Mouse (Mus musculus): ENCODE results near the gene Mgea5. TPM values are rescaled to one million over a fixed set of nuclear protein-coding genes. Genes with fewer than 3 reads are reported as not detected.

The Mgea5 gene
- polyA plus RNA-seq, 1 experiment from 2014 or later, result 102 TPM

- 5% methylated on average over 23 of the region's 23 CpGs for WGBS
Measured at GRCm38 (mm10) chr19:45737208-45737845, 46.3 kb downstream of the Mgea5 start.

GRCm38 (mm10) chr19:45736855-45737207 lies 46.8 kb downstream of the Mgea5 start:
- H3K9me3 ChIP-seq, result no peaks in the 10 kb centered on the region
- no peaks in the 10 kb centered on the region for H3K36me3 ChIP-seq
- peaks cover 100% of the 10 kb centered on the region for H3K27me3 ChIP-seq
- H3K4me3 ChIP-seq (replicated peaks), result peak overlapping the region; percentile 28
- peaks cover 34% of the 10 kb centered on the region for H3K4me1 ChIP-seq (replicated peaks)
- H3K9ac ChIP-seq (replicated peaks), result peak overlapping the region; percentile 50
- H3K27ac ChIP-seq, result no peak overlapping the region
- ATAC-seq, result peak; percentile 69
- under 1% methylated on average over 28 of the region's 28 CpGs for WGBS
- H3K4me2 ChIP-seq (replicated peaks), result peak overlapping the region; percentile 52

More at GRCm38 (mm10) chr19:45737208-45737845, 46.3 kb downstream of the Mgea5 start:
- peaks cover 39% of the 10 kb centered on the region for H3K4me1 ChIP-seq (replicated peaks)
- H3K9ac ChIP-seq (replicated peaks), result peak overlapping the region; percentile 50
- no peaks in the 10 kb centered on the region for H3K36me3 ChIP-seq
- no peaks in the 10 kb centered on the region for H3K9me3 ChIP-seq
- peak; percentile 77 for ATAC-seq
- H3K4me2 ChIP-seq (replicated peaks), result peak overlapping the region; percentile 52
- peak overlapping the region; percentile 28 for H3K4me3 ChIP-seq (replicated peaks)
- peaks cover 100% of the 10 kb centered on the region for H3K27me3 ChIP-seq
- no peak overlapping the region for H3K27ac ChIP-seq

- WGBS, result 56% methylated on average over 1 of the region's 1 CpGs
- Histone ChIP-seq H3K4me3 (replicated peaks) (no peak overlapping the region), H3K27me3 (peaks cover 100% of the 10 kb centered on the region), H3K36me3 (no peaks in the 10 kb centered on the region), H3K9me3 (no peaks in the 10 kb centered on the region), H3K9ac (replicated peaks) (no peak overlapping the region), H3K27ac (no peak overlapping the region), H3K4me1 (replicated peaks) (peaks cover 29% of the 10 kb centered on the region), H3K4me2 (replicated peaks) (no peak overlapping the region)
- no peak for ATAC-seq
Measured at GRCm38 (mm10) chr19:45736241-45736640, 47.4 kb downstream of the Mgea5 start.

- Histone ChIP-seq H3K4me3 (replicated peaks) (no peak overlapping the region), H3K9me3 (no peaks in the 10 kb centered on the region), H3K36me3 (no peaks in the 10 kb centered on the region), H3K27me3 (peaks cover 100% of the 10 kb centered on the region), H3K27ac (no peak overlapping the region), H3K4me2 (replicated peaks) (no peak overlapping the region), H3K9ac (replicated peaks) (no peak overlapping the region), H3K4me1 (replicated peaks) (peaks cover 28% of the 10 kb centered on the region)
- WGBS, result 41% methylated on average over 7 of the region's 7 CpGs
- ATAC-seq, result no peak
Measured at GRCm38 (mm10) chr19:45734762-45735161, 48.9 kb downstream of the Mgea5 start.

- no peak overlapping the region for H3K4me3 ChIP-seq (replicated peaks)
- peaks cover 97% of the 10 kb centered on the region for H3K27me3 ChIP-seq
- peaks cover 28% of the 10 kb centered on the region for H3K4me1 ChIP-seq (replicated peaks)
- no peak overlapping the region for H3K9ac ChIP-seq (replicated peaks)
- H3K9me3 ChIP-seq, result no peaks in the 10 kb centered on the region
- H3K4me2 ChIP-seq (replicated peaks), result no peak overlapping the region
- no peaks in the 10 kb centered on the region for H3K36me3 ChIP-seq
- WGBS, result 65% methylated on average over 5 of the region's 5 CpGs
- no peak for ATAC-seq
- H3K27ac ChIP-seq, result no peak overlapping the region
Measured at GRCm38 (mm10) chr19:45734191-45734590, 49.4 kb downstream of the Mgea5 start.

GRCm38 (mm10) chr19:45733564-45733963 lies 50.1 kb downstream of the Mgea5 start:
- Histone ChIP-seq H3K27me3 (peaks cover 97% of the 10 kb centered on the region), H3K9ac (replicated peaks) (no peak overlapping the region), H3K4me2 (replicated peaks) (no peak overlapping the region), H3K27ac (no peak overlapping the region), H3K9me3 (no peaks in the 10 kb centered on the region), H3K36me3 (no peaks in the 10 kb centered on the region), H3K4me3 (replicated peaks) (no peak overlapping the region), H3K4me1 (replicated peaks) (peaks cover 28% of the 10 kb centered on the region)
- ATAC-seq, result no peak
- WGBS, result 17% methylated on average over 10 of the region's 10 CpGs

- Histone ChIP-seq H3K4me1 (replicated peaks) (peaks cover 12% of the 10 kb centered on the region), H3K9ac (replicated peaks) (no peak overlapping the region), H3K4me3 (replicated peaks) (no peak overlapping the region), H3K9me3 (no peaks in the 10 kb centered on the region), H3K27ac (no peak overlapping the region), H3K27me3 (peaks cover 94% of the 10 kb centered on the region), H3K36me3 (no peaks in the 10 kb centered on the region), H3K4me2 (replicated peaks) (no peak overlapping the region)
- ATAC-seq, result no peak
- 90% methylated on average over 7 of the region's 7 CpGs for WGBS
Measured at GRCm38 (mm10) chr19:45731658-45732057, 52.0 kb downstream of the Mgea5 start.

- Histone ChIP-seq H3K9me3 (no peaks in the 10 kb centered on the region), H3K4me1 (replicated peaks) (peaks cover 4% of the 10 kb centered on the region), H3K9ac (replicated peaks) (no peak overlapping the region), H3K36me3 (no peaks in the 10 kb centered on the region), H3K4me2 (replicated peaks) (no peak overlapping the region), H3K27ac (no peak overlapping the region), H3K27me3 (peaks cover 94% of the 10 kb centered on the region), H3K4me3 (replicated peaks) (no peak overlapping the region)
- ATAC-seq, result no peak
- 73% methylated on average over 8 of the region's 8 CpGs for WGBS
Measured at GRCm38 (mm10) chr19:45730042-45730441, 53.6 kb downstream of the Mgea5 start.

- peaks cover 92% of the 10 kb centered on the region for H3K27me3 ChIP-seq
- 82% methylated on average over 10 of the region's 10 CpGs for WGBS
Measured at GRCm38 (mm10) chr19:45727231-45727630, 56.4 kb downstream of the Mgea5 start.

GRCm38 (mm10) chr19:45725677-45726277 lies 57.9 kb downstream of the Mgea5 start:
- no peaks in the 10 kb centered on the region for H3K9me3 ChIP-seq
- no peak overlapping the region for H3K27ac ChIP-seq

More at GRCm38 (mm10) chr19:45727231-45727630, 56.4 kb downstream of the Mgea5 start:
- ATAC-seq, result no peak
- Histone ChIP-seq H3K36me3 (no peaks in the 10 kb centered on the region), H3K4me3 (replicated peaks) (no peak overlapping the region), H3K27ac (no peak overlapping the region), H3K9me3 (no peaks in the 10 kb centered on the region), H3K9ac (replicated peaks) (no peak overlapping the region), H3K4me1 (replicated peaks) (no peaks in the 10 kb centered on the region), H3K4me2 (replicated peaks) (no peak overlapping the region)

GRCm38 (mm10) chr19:45722188-45722587 lies 61.4 kb downstream of the Mgea5 start:
- peaks cover 89% of the 10 kb centered on the region for H3K27me3 ChIP-seq
- no peak overlapping the region for H3K27ac ChIP-seq
- peaks cover 13% of the 10 kb centered on the region for H3K4me1 ChIP-seq (replicated peaks)
- no peaks in the 10 kb centered on the region for H3K9me3 ChIP-seq
- WGBS, result 76% methylated on average over 5 of the region's 5 CpGs
- no peak overlapping the region for H3K9ac ChIP-seq (replicated peaks)
- no peak for ATAC-seq
- H3K36me3 ChIP-seq, result no peaks in the 10 kb centered on the region
- no peak overlapping the region for H3K4me2 ChIP-seq (replicated peaks)
- H3K4me3 ChIP-seq (replicated peaks), result no peak overlapping the region

More at GRCm38 (mm10) chr19:45725677-45726277, 57.9 kb downstream of the Mgea5 start:
- Histone ChIP-seq H3K27me3 (peaks cover 90% of the 10 kb centered on the region), H3K36me3 (no peaks in the 10 kb centered on the region), H3K9ac (replicated peaks) (no peak overlapping the region), H3K4me3 (replicated peaks) (no peak overlapping the region), H3K4me2 (replicated peaks) (no peak overlapping the region), H3K4me1 (replicated peaks) (no peaks in the 10 kb centered on the region)
- ATAC-seq, result no peak
- 64% methylated on average over 14 of the region's 14 CpGs for WGBS

- peaks cover 84% of the 10 kb centered on the region for H3K27me3 ChIP-seq
- 0 out of 2 replicates have a peak, but pooled peaks have one; percentile 32 for ATAC-seq
- WGBS, result 56% methylated on average over 3 of the region's 3 CpGs
- H3K4me3 ChIP-seq (replicated peaks), result peak overlapping the region; percentile 27
- peaks cover 27% of the 10 kb centered on the region for H3K4me1 ChIP-seq (replicated peaks)
- H3K4me2 ChIP-seq (replicated peaks), result peak overlapping the region; percentile 53
- H3K36me3 ChIP-seq, result no peaks in the 10 kb centered on the region
- no peak overlapping the region for H3K9ac ChIP-seq (replicated peaks)
- H3K9me3 ChIP-seq, result no peaks in the 10 kb centered on the region
- peak overlapping the region; percentile 83 for H3K27ac ChIP-seq
Measured at GRCm38 (mm10) chr19:45718286-45718685, 65.4 kb downstream of the Mgea5 start.
